Mouse (Mus musculus) hindbrain, embryonic 10.5 days (tissue): Measurements from ENCODE around the gene Krt87. TPM values are rescaled to one million over a fixed set of nuclear protein-coding genes. Genes with fewer than 3 reads are reported as not detected.

ENCODE experiments used
- DNase-seq: peaks from one replicate; pipeline ENCODE4 v3.0.0-alpha.2; 2017; ENCODE audit warnings: low spot score
- H3K27ac ChIP-seq: fragments of 300-500 bp; sonication (generic); 2 replicates; pipeline ENCODE4 v1.5.1; 2016; ENCODE audit warnings: mild to moderate bottlenecking, moderate library complexity
- H3K27me3 ChIP-seq: fragments of 300-500 bp; sonication (generic); 2 replicates; pipeline ENCODE4 v1.6.1; 2016; ENCODE audit warnings: mild to moderate bottlenecking; ENCODE audit not compliant: poor library complexity, insufficient read depth, severe bottlenecking
- H3K36me3 ChIP-seq: fragments of 300-500 bp; sonication (generic); 2 replicates; pipeline ENCODE4 v1.6.1; 2016; ENCODE audit warnings: mild to moderate bottlenecking, moderate library complexity
- H3K4me1 ChIP-seq: fragments of 300-500 bp; sonication (generic); replicated peaks from 2 replicates; pipeline ENCODE4 v1.6.1; 2016; ENCODE audit warnings: mild to moderate bottlenecking
- H3K4me3 ChIP-seq: fragments of 300-500 bp; sonication (generic); 2 replicates; pipeline ENCODE4 v1.5.1; 2016; ENCODE audit warnings: mild to moderate bottlenecking, moderate library complexity
- H3K9me3 ChIP-seq: fragments of 300-500 bp; sonication (generic); 2 replicates; pipeline ENCODE4 v1.6.1; 2016; ENCODE audit warnings: mild to moderate bottlenecking, moderate library complexity
- WGBS: fragments of 180-500 bp; shearing (Covaris S2); methylation state at CpG from one replicate; pipeline ENCODE4 v1.1.7; 2016; 5-methylcytosine and 5-hydroxymethylcytosine counted together
- polyA plus RNA-seq: library from polyadenylated mRNA; unstranded; fragments of >200 nt; fragmentation: Nextera tagmentation; extraction: Ambion mirVana; gene quantifications from 2 replicates; pipeline ENCODE4 v1.2.1, GENCODE M21; 2016

Krt87 gene
- polyA plus RNA-seq, 1 experiment from 2014 or later, result 0.10 TPM

DNA sequence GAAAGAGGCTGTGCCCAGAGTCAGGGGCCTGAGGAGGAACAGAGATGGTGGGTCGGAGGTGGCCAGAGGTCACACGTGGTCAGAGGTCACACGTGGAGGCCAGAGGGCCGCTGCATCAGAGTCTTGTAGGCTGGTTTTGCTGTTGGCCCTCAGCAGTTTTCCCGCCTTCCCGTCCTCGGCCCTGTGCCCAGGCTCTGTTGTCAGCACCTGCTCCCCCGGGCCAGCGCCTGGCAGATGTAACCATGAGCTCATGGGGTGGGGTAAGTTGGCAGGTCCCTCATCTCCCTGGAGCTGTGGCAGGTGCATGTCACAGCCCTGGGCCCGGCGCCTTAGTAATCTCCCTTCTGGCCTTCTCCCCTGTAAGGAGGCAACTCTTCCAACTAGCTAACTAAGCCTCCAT is 55.8 kb downstream of the Krt87 start:
- Histone ChIP-seq H3K4me3 (no peak overlapping the region), H3K9me3 (no peaks in the 10 kb centered on the region), H3K27ac (no peak overlapping the region), H3K27me3 (no peaks in the 10 kb centered on the region; the same call in 1 of the 2 replicates), H3K4me1 (peaks cover 19% of the 10 kb centered on the region; the same call in 1 of the 2 replicates), H3K36me3 (no peaks in the 10 kb centered on the region)
- no peak for DNase-seq
- 65% methylated on average over 11 of the region's 11 CpGs for WGBS

DNA sequence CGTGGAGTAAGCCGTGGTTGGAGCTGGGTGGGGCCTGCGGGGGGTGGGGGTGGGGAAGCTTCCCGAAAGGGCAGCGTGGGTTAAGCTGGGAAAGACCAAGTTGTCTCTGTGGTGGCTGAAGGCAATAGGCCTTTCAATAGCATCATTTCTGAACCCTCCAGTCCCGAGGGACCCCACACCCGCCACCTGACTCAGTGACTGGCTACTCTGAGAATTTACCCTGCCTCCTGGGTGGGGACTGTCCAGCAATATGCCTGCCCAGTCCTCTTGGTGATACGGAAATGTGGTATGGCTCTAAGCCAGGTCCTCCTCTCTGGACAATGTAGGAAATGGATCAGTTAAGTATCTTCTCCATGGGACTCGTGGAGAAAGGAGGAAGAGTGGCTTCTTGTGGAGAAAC is 56.8 kb downstream of the Krt87 start:
- H3K9me3 ChIP-seq, result no peaks in the 10 kb centered on the region
- H3K27me3 ChIP-seq, result no peaks in the 10 kb centered on the region; the same call in 1 of the 2 replicates
- DNase-seq, result no peak
- no peak overlapping the region for H3K27ac ChIP-seq
- WGBS, result 69% methylated on average over 9 of the region's 9 CpGs
- no peaks in the 10 kb centered on the region for H3K36me3 ChIP-seq
- H3K4me1 ChIP-seq, result peaks cover 21% of the 10 kb centered on the region
- H3K4me3 ChIP-seq, result no peak overlapping the region

Other genes with a start within 250 kb of the Krt87 start
- 5.5 and 5.8 TPM in 2 replicates for gene Grasp, start 214.6 kb downstream of the Krt87 start, polyA plus RNA-seq
- 4.8 and 5.1 TPM in 2 replicates for gene Nr4a1, start 184.5 kb downstream of the Krt87 start, polyA plus RNA-seq
- 79.0 and 82.1 TPM in 2 replicates for gene Atg101, start 154.5 kb downstream of the Krt87 start, polyA plus RNA-seq
- gene 6030408B16Rik, start 145.6 kb downstream of the Krt87 start, polyA plus RNA-seq, result 0.27 and 0.39 TPM in 2 replicates
- gene Krt80, start 68.6 kb downstream of the Krt87 start, polyA plus RNA-seq, result 0.16 TPM in 1 of 2 replicates, not detected in the other
- gene Krt7, start 27.8 kb downstream of the Krt87 start, polyA plus RNA-seq, result 17.5 and 19.9 TPM in 2 replicates
- not detected in 2 replicates for gene Krt88, start 8.9 kb upstream of the Krt87 start, polyA plus RNA-seq
- not detected in 2 replicates for gene Krt81, start 24.9 kb upstream of the Krt87 start, polyA plus RNA-seq
- not detected in 2 replicates for gene Krt86, start 34.7 kb upstream of the Krt87 start, polyA plus RNA-seq
- not detected in 2 replicates for gene Krt83, start 52.7 kb upstream of the Krt87 start, polyA plus RNA-seq
- not detected in 2 replicates for gene Gm49425, start 78.5 kb upstream of the Krt87 start, polyA plus RNA-seq
- gene Krt84, start 94.0 kb upstream of the Krt87 start, polyA plus RNA-seq, result not detected in 2 replicates
- not detected in 2 replicates for gene Krt82, start 111.9 kb upstream of the Krt87 start, polyA plus RNA-seq
- gene Krt90, start 124.1 kb upstream of the Krt87 start, polyA plus RNA-seq, result 0.22 and 0.30 TPM in 2 replicates
- 0.08 TPM in 1 of 2 replicates, not detected in the other for gene Krt75, start 135.1 kb upstream of the Krt87 start, polyA plus RNA-seq
- not detected in 2 replicates for gene Gm5414, start 189.4 kb upstream of the Krt87 start, polyA plus RNA-seq
- not detected in 2 replicates for gene Gm5478, start 208.6 kb upstream of the Krt87 start, polyA plus RNA-seq
- gene Krt6b, start 241.5 kb upstream of the Krt87 start, polyA plus RNA-seq, result not detected in 2 replicates